Mouse (Mus musculus): Measurements from ENCODE around the gene Tent4a. TPM values are rescaled to one million over a fixed set of nuclear protein-coding genes. Genes with fewer than 3 reads are reported as not detected.

Tent4a gene
- total and polyA plus RNA-seq, 3 experiments = 8.1 to 12.7 (median 11.0) TPM

- Histone ChIP-seq H3K9ac (ENCODE audit: low read depth, low read length) (no peak overlapping the region), H3K4me3 (no peak overlapping the region), H3K79me2 (replicated peaks; ENCODE audit: control insufficient read depth, insufficient read depth, low read length) (peaks cover 5% of the 10 kb centered on the region; the same call in 1 of the 2 replicates), H3K27ac (no peak overlapping the region), H3K27me3 (ENCODE audit: control insufficient read depth, insufficient read depth, low read length) (no peaks in the 10 kb centered on the region), H3K36me3 (ENCODE audit: control insufficient read depth, insufficient read depth, low read length) (no peaks in the 10 kb centered on the region), H3K4me1 (ENCODE audit: control insufficient read depth, insufficient read depth, low read length) (peaks cover 15% of the 10 kb centered on the region)
- no peak for DNase-seq
- 72% methylated on average over 4 of the region's 4 CpGs for WGBS
- no peak for TF ChIP-seq EP300 (IDR thresholded peaks at IDR 0.05; ENCODE audit: insufficient read depth, low read depth, low read length)
- no peak for TF ChIP-seq POLR2A (IDR thresholded peaks at IDR 0.05; ENCODE audit: insufficient read depth, low read depth, low read length)
- no peak for TF ChIP-seq CTCF (IDR thresholded peaks at IDR 0.05)
- intact Hi-C loops (cut with DNase I) = loop anchor here (2.0 to 10.0 kb wide), 2 partner anchors 77 to 951 kb away; partner anchors contain the start of genes Fastkd3 and Mtrr
Measured at GRCm38 (mm10) chr13:69536021-69536420, 1.6 kb upstream of the Tent4a start.

GRCm38 (mm10) chr13:69534654-69535551 lies 486 bp upstream of the Tent4a start:
- Histone ChIP-seq H3K9ac (ENCODE audit: low read depth, low read length) (peak overlapping the region; percentile 92), H3K27me3 (ENCODE audit: control insufficient read depth, insufficient read depth, low read length) (no peaks in the 10 kb centered on the region), H3K79me2 (replicated peaks; ENCODE audit: control insufficient read depth, insufficient read depth, low read length) (peaks cover 5% of the 10 kb centered on the region), H3K27ac (peak overlapping the region; percentile 92), H3K4me1 (ENCODE audit: control insufficient read depth, insufficient read depth, low read length) (peaks cover 15% of the 10 kb centered on the region), H3K4me3 (peak overlapping the region; percentile 86), H3K36me3 (ENCODE audit: control insufficient read depth, insufficient read depth, low read length) (no peaks in the 10 kb centered on the region)
- WGBS = under 1% methylated on average over 84 of the region's 86 CpGs
- peak; percentile 97 to 99 for DNase-seq
- TF ChIP-seq EP300 (IDR thresholded peaks at IDR 0.05; ENCODE audit: insufficient read depth, low read depth, low read length) (peak; percentile 52; the same call in 1 of the 2 replicates), POLR2A (IDR thresholded peaks at IDR 0.05; ENCODE audit: insufficient read depth, low read depth, low read length) (peak; percentile 73), CTCF (IDR thresholded peaks at IDR 0.05) (0 out of 2 replicates have a peak, but pooled peaks have one; percentile 13)
- intact Hi-C loops (cut with DNase I) = loop anchor here (10.0 kb wide), 1 partner anchor 950 kb away; the partner anchor contains the start of genes Fastkd3 and Mtrr

GRCm38 (mm10) chr13:69533405-69534333 lies 748 bp downstream of the Tent4a start, which contains the start of gene Nsun2:
Gene Nsun2 (plus strand): TSS chr13:69533746.
- no peaks in the 10 kb centered on the region for H3K27me3 ChIP-seq (ENCODE audit: control insufficient read depth, insufficient read depth, low read length)
- H3K9ac ChIP-seq (ENCODE audit: low read depth, low read length) = peak within 1 kb of the TSS; percentile 91
- no peaks in the 10 kb centered on the region for H3K36me3 ChIP-seq (ENCODE audit: control insufficient read depth, insufficient read depth, low read length)
- TF ChIP-seq EP300 (IDR thresholded peaks at IDR 0.05; ENCODE audit: insufficient read depth, low read depth, low read length) (no peak), POLR2A (IDR thresholded peaks at IDR 0.05; ENCODE audit: insufficient read depth, low read depth, low read length) (peak; percentile 32; the same call in 1 of the 2 replicates)
- peaks cover 17% of the 10 kb centered on the region for H3K4me1 ChIP-seq (ENCODE audit: control insufficient read depth, insufficient read depth, low read length)
- intact Hi-C loops (cut with DNase I) = loop anchor here (10.0 kb wide), 1 partner anchor 949 kb away; the partner anchor contains the start of genes Fastkd3 and Mtrr
- H3K4me3 ChIP-seq = peak within 1 kb of the TSS; percentile 86
- WGBS = 5% methylated on average over 151 of the region's 155 CpGs
- peak within 1 kb of the TSS; percentile 72 for H3K27ac ChIP-seq
- DNase-seq = peak; percentile 79 to 82
- H3K79me2 ChIP-seq (replicated peaks; ENCODE audit: control insufficient read depth, insufficient read depth, low read length) = peaks cover 7% of the 10 kb centered on the region

DNA sequence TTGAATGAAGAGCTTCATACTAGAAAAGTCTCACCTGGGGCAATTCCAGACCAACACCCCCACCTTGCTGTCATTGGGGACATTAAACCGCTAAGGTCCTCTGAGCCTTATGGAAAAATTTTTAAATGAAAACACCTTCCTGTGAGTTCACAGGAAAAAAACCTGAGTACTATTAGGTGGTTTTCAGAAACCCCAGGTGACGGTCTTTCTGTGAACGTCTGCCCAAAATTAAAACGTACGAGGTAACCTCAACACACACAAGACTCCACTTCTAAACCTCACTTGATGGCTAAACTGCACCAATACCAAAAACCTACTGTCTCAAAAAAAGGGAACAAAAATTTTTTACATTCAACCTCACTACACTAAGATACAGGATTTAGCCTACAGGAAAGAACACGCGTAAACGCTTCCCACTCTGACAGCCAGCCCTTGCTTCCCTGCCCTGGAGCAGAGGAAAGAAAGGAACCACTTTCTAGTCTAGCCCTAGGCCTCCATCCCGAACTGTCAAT lies 1.5 kb downstream of the Tent4a start:
- H3K9ac ChIP-seq (ENCODE audit: low read depth, low read length) = peak overlapping the region; percentile 91
- H3K79me2 ChIP-seq (replicated peaks; ENCODE audit: control insufficient read depth, insufficient read depth, low read length) = peaks cover 7% of the 10 kb centered on the region
- no peaks in the 10 kb centered on the region for H3K27me3 ChIP-seq (ENCODE audit: control insufficient read depth, insufficient read depth, low read length)
- H3K27ac ChIP-seq = peak overlapping the region; percentile 72
- no peak for TF ChIP-seq EP300 (IDR thresholded peaks at IDR 0.05; ENCODE audit: insufficient read depth, low read depth, low read length)
- peak; percentile 17; the same call in 1 of the 2 replicates for TF ChIP-seq CTCF (IDR thresholded peaks at IDR 0.05)
- TF ChIP-seq POLR2A (IDR thresholded peaks at IDR 0.05; ENCODE audit: insufficient read depth, low read depth, low read length) = no peak
- 5% methylated on average over 9 of the region's 9 CpGs for WGBS
- H3K4me3 ChIP-seq = peak overlapping the region; percentile 86
- intact Hi-C loops (cut with DNase I) = loop anchor here (10.0 kb wide), 1 partner anchor 948 kb away; the partner anchor contains the start of genes Fastkd3 and Mtrr
- no peak for DNase-seq
- peaks cover 18% of the 10 kb centered on the region for H3K4me1 ChIP-seq (ENCODE audit: control insufficient read depth, insufficient read depth, low read length)
- H3K36me3 ChIP-seq (ENCODE audit: control insufficient read depth, insufficient read depth, low read length) = no peaks in the 10 kb centered on the region

All from heart, adult 2 months (tissue).